Mouse (Mus musculus) embryonic stem cell, embryonic (primary cell): ENCODE results near the gene Grik2.

ENCODE experiments used
- CTCF ChIA-PET, 4 experiments: fragments of 300-600 bp in 2 of 4; fragments of 350-600 bp in 2 of 4; sonication (Branson Sonifier 250); formaldehyde crosslinking; loops; one replicate each; lab custom pipeline; 2022; ENCODE audit warnings: inconsistent platforms in 2 of 4; lab: Charles Lee
- POLR2A ChIA-PET, 4 experiments: fragments of 300-600 bp in 2 of 4; fragments of 350-600 bp in 2 of 4; sonication (Branson Sonifier 250); formaldehyde crosslinking; loops; one replicate each; lab custom pipeline; 2022; ENCODE audit warnings: antibody characterized with exemption in 4 of 4, inconsistent platforms in 1 of 4; lab: Charles Lee

Grik2 gene

GRCm38 (mm10) chr10:49788381-49788906 is at the start of gene Grik2:
Gene Grik2 (minus strand): TSS chr10:49788766.
- ChIA-PET CTCF (interaction anchor here in 2 of 4 experiments (0.7 to 1.0 kb wide), 2 partner anchors 94 to 133 kb away, joined by 3 read pairs; no protein-coding TSS in a partner anchor), POLR2A (interaction anchor here in 3 of 4 experiments (0.7 to 1.1 kb wide), 3 partner anchors 76 to 156 kb away, joined by 3 read pairs; no protein-coding TSS in a partner anchor)

- ChIA-PET CTCF (no interaction called here), POLR2A (no interaction called here)
These were observed 45.8 kb upstream of the Grik2 start for GRCm38 (mm10) chr10:49834392-49834791.

- ChIA-PET CTCF (no interaction called here), POLR2A (no interaction called here)
These were observed 18.7 kb upstream of the Grik2 start for GRCm38 (mm10) chr10:49807276-49807675.

GRCm38 (mm10) chr10:49801001-49801400 is 12.4 kb upstream of the Grik2 start:
- ChIA-PET CTCF (interaction anchor here in 1 of 4 experiments (0.6 kb wide), 1 partner anchor 252 kb away, joined by 4 read pairs; no protein-coding TSS in a partner anchor), POLR2A (interaction anchor here in 1 of 4 experiments (0.6 kb wide), 1 partner anchor 33 kb away, joined by 3 read pairs; no protein-coding TSS in a partner anchor)

GRCm38 (mm10) chr10:49794129-49794528 is 5.6 kb upstream of the Grik2 start:
- ChIA-PET CTCF (no interaction called here), POLR2A (no interaction called here)

GRCm38 (mm10) chr10:49790326-49790725 is 1.8 kb upstream of the Grik2 start:
- POLR2A ChIA-PET = no interaction called here
- CTCF ChIA-PET = no interaction called here

- CTCF ChIA-PET = no interaction called here
- POLR2A ChIA-PET = no interaction called here
These were observed 1.1 kb upstream of the Grik2 start for GRCm38 (mm10) chr10:49789711-49790110.

GRCm38 (mm10) chr10:49788914-49789313 is 348 bp upstream of the Grik2 start:
- POLR2A ChIA-PET = interaction anchor here in 3 of 4 experiments (0.7 to 1.1 kb wide), 3 partner anchors 75 to 157 kb away, joined by 3 read pairs; no protein-coding TSS in a partner anchor
- CTCF ChIA-PET = interaction anchor here in 2 of 4 experiments (0.7 to 1.0 kb wide), 2 partner anchors 95 to 133 kb away, joined by 3 read pairs; no protein-coding TSS in a partner anchor

- POLR2A ChIA-PET = no interaction called here
- CTCF ChIA-PET = interaction anchor here in 1 of 4 experiments (0.5 kb wide), 1 partner anchor 455 kb away, joined by 3 read pairs; no protein-coding TSS in a partner anchor
These were observed 1.9 kb downstream of the Grik2 start for GRCm38 (mm10) chr10:49786630-49787029.

GRCm38 (mm10) chr10:49785477-49785876 is 3.1 kb downstream of the Grik2 start:
- CTCF ChIA-PET = no interaction called here
- POLR2A ChIA-PET = interaction anchor here in 1 of 4 experiments (1.0 kb wide), 1 partner anchor 11 kb away, joined by 3 read pairs; no protein-coding TSS in a partner anchor

GRCm38 (mm10) chr10:49784831-49785230 is 3.7 kb downstream of the Grik2 start:
- ChIA-PET CTCF (no interaction called here), POLR2A (no interaction called here)

- ChIA-PET POLR2A (interaction anchor here in 1 of 4 experiments (0.6 kb wide), 1 partner anchor 1304 kb away, joined by 4 read pairs; no protein-coding TSS in a partner anchor), CTCF (no interaction called here)
These were observed 5.5 kb downstream of the Grik2 start for GRCm38 (mm10) chr10:49782741-49783691.

GRCm38 (mm10) chr10:49782061-49782460 is 6.5 kb downstream of the Grik2 start:
- ChIA-PET POLR2A (no interaction called here), CTCF (no interaction called here)

GRCm38 (mm10) chr10:49780430-49780829 is 8.1 kb downstream of the Grik2 start:
- ChIA-PET CTCF (no interaction called here), POLR2A (no interaction called here)

- ChIA-PET POLR2A (no interaction called here), CTCF (no interaction called here)
These were observed 19.7 kb downstream of the Grik2 start for GRCm38 (mm10) chr10:49768897-49769296.

GRCm38 (mm10) chr10:49767556-49767955 is 21.0 kb downstream of the Grik2 start:
- POLR2A ChIA-PET = interaction anchor here in 1 of 4 experiments (0.6 kb wide), 1 partner anchor 34 kb away, joined by 3 read pairs; no protein-coding TSS in a partner anchor
- CTCF ChIA-PET = interaction anchor here in 1 of 4 experiments (0.7 kb wide), 1 partner anchor 323 kb away, joined by 4 read pairs; no protein-coding TSS in a partner anchor

GRCm38 (mm10) chr10:49762607-49763006 is 26.0 kb downstream of the Grik2 start:
- ChIA-PET POLR2A (no interaction called here), CTCF (no interaction called here)

- ChIA-PET CTCF (no interaction called here), POLR2A (no interaction called here)
These were observed 36.8 kb downstream of the Grik2 start for GRCm38 (mm10) chr10:49751769-49752168.

- CTCF ChIA-PET = no interaction called here
- POLR2A ChIA-PET = no interaction called here
These were observed 56.7 kb downstream of the Grik2 start for GRCm38 (mm10) chr10:49731841-49732240.

GRCm38 (mm10) chr10:49723706-49724105 is 64.9 kb downstream of the Grik2 start:
- POLR2A ChIA-PET = no interaction called here
- CTCF ChIA-PET = no interaction called here
